Mouse (Mus musculus): Measurements from ENCODE around the gene Reps1.

GRCm38 (mm10) chr10:18075845-18076244 is 20.2 kb downstream of the Reps1 start:
- TF ChIP-seq GATA2 (IDR thresholded peaks at IDR 0.05; ENCODE audit: borderline replicate concordance, low read depth, low read length) (no peak), CTCF (IDR thresholded peaks at IDR 0.05; ENCODE audit: low read depth, low read length) (no peak), POLR2AphosphoS5 (IDR thresholded peaks at IDR 0.05; ENCODE audit: insufficient replicate concordance, low read depth, low read length) (no peak)
